Mouse (Mus musculus) cerebellum, adult 11-12 months (tissue): ENCODE measurements around the gene Sept11.

Experiments used
- DNase-seq: peaks from one replicate; pipeline ENCODE4 v3.0.0; 2022

Sept11 gene

DNA sequence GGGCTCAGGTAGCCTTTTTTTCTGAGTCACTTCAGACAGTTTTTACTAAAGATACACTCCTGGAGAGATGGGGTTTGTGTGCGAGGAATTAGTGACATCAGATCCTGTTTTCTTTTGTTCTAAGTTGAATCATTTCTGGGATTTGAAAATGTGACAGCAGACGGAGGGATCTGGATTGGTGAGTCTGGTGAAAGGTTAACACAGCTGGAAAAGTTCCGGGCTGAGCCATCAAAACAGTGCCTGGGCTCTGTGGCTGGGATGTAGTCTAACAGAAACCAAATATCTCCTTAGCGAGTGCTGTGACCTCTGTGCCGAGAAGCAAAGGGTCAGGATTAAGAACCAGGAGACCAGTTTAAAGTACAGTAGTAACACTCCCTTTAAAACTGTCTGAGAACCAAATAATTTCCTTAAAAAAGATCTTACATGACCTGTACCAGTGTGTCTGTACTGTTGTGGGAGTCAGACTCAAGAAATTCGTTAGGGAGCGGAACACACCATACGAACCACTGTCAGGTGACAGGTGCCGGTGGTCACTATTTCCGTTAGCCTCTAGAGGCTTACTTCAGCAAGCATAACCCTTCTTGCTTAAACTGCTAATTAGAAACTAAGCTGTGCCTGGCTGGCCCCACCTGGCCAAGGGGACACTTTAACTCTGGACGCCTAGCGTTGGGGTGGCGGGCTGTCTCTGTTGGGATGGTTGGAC lies 4.1 kb downstream of the Sept11 start:
- no peak for DNase-seq

DNA sequence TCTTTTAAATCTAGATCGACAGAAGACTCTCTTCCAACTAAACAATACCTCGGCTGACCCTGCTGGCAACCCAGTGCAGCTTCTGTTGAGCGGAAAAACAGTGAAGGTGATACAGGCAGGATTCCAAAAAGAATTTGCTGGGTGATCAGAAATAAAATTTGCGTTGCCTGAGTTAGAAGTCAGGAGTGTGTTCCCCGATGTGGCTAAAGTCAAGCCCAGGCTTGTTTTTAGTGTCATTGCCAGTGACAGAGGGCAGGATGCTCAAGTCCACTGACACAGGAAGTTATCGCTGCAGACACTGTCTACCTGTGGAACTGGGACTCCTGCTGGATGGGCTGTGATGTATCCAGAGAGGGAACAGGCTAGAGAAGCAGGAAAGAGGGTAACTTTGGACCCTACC lies 5.0 kb downstream of the Sept11 start:
- no peak for DNase-seq

DNA sequence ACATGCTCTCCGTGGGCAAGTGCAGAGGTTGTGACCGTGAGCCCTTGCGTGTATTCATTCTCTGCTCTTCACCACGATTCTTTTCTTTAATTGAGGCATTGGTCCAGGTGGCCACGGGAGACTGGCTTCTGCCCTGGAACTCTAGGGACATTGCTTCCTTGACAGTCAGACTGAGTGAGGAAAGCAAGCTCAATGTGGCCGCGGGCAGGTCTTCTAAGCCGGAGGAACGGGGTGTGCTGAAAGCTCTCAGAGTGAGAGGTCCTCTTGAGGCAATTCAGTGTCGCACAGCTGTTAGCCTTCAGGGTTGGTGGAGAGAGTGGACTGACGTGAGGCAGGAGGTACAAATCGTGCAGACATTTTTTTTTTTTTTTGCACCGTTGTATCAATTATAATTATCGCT lies 5.6 kb downstream of the Sept11 start:
- DNase-seq: no peak

DNA sequence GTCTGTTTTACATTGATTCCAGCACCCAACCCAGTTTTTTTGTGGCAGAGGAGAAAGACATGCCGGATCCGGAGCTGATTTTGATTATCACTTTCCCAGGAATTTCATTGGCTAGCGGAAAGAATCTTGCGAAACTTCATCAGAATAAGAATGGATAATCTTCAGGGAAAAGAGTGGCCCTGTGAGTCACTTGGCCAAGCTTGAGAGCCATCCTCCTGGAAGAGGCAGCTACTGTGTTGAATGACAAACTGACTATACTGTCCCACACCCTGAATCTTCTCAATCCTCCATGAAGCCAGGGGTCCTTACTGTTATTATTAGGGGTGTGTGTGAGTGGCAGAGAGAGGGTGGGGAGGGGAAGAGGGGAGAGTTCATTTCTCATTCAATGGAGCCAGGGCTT lies 7.7 kb downstream of the Sept11 start:
- DNase-seq: no peak

DNA sequence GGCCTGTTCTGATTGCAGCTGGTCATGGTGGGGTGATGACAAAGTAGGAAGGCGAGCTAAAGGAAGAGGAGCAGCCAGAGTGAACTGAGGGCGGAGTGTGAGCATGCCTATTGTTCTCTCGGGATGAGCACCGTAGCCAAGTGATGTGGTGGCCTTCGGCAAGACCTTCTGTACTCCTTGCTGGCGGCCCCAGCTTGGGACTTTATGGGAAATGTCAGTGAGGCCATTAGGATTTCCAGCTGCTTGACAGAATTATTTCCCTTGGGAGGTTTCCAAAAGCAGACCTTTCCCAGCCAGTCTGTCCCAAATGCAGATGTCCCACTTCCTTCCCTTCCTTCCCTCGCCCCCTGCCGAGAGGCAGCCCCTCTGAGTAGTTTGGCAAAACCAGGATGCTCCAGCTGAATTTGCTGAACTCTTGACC lies 8.1 kb downstream of the Sept11 start:
- no peak for DNase-seq

DNA sequence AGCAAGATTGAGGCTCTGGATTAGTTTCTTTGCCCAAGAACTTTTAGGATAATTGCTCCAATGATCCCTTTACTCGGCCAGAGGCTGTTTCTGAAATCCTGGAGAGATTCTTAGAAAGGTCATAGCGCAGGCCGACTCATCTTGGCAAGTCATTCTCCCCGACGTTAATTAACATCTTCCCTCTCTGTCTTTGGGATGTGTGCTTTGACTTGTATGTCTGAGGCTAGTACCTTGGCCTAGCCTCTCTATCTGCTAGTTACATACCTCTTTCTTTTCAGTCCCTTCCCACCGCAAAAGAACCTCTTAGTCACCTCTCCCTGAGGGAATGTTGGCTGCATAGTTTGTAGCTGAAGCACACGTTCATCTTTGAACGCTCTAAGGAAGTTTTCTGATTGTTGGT lies 10.4 kb downstream of the Sept11 start:
- DNase-seq: no peak

DNA sequence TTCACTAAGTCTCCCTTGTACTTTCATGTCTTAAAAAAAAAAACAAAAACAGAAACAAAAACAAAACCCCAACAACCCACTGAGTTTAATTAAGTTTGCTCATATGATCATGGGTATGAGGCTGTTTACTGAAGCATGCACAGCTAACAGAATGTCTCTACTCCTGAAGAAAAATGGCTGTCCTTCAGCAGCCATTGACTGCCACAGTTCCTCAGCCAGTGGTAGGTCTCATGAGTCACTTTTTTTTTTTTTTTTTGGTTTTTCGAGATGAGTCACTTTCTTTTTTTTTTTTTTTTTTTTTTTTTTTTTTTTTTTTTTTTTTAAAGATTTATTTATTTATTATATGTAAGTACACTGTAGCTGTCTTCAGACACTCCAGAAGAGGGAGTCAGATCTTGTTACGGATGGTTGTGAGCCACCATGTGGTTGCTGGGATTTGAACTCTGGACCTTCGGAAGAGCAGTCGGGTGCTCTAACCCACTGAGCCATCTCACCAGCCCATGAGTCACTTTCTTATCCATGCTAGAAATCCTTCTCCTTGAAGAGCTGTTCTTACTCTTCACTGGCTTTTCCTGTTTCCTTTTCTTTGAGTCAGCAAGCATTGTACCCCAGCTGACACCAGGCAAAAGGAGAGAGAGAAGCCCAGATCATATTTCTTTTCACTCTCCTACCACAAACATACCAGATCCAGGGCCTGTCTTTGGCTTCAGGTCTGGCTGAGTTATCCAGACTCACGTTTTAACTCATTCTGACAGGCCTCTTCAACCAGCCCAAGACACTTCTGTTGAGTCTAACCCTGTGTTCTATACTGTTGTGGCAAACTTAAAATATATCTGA lies 12.0 kb downstream of the Sept11 start:
- no peak for DNase-seq

DNA sequence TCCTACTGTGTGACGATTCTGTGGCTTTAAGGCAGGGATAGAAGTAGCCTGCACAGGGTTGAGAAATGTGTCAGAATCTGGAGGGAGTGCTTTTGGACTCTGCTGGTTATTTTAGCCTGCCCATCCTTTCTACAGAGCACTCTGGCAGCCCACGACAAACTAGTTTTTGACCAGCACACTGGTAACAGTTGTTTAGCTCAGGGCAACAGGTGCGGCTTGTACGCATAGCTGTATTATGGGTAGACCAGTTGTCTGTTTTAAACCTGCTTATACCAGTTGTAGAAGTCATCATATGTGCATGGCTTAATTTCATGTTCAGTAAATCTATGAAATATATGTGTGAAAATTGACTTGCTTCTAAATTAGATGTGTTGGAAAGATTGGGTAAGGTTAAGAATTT lies 12.8 kb downstream of the Sept11 start:
- no peak for DNase-seq

DNA sequence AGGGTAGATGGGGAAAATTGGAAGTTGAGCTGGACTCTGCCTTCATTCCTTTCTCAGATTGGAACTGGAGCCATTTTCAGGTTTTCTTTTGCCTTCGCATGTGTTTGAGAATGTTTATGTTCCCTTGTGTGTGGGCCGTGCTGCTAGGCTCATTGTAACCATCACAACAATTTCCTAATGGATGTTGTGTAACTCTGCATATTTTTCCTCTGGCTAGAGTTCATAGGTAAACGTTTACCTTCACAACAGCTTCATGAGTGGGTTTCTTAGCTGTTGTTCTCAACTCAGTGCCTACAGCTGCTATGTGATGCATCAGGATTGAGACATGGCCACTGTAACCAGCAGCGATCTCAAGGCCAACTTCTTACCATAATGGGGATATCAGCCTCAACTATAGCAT lies 15.5 kb downstream of the Sept11 start:
- no peak for DNase-seq

DNA sequence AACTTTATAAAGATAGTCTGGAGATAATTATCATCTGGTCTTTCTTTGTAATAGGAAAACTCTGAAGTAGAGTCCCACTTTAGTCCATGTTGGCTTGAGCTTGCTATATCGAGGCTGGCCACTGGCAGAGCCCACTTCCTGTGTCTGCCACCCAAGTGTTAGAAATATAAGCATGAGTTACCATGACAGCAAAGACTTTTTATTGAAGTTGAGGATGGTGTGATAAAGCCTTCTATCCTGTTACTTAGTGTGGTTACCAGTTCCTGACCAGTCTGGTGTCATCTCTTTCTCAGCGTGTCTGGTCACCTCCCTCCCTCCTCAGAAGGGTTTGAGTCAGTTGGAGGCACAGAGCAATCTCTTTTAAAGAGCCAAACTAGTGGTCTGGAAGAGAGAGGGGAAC lies 16.3 kb downstream of the Sept11 start:
- DNase-seq: no peak

DNA sequence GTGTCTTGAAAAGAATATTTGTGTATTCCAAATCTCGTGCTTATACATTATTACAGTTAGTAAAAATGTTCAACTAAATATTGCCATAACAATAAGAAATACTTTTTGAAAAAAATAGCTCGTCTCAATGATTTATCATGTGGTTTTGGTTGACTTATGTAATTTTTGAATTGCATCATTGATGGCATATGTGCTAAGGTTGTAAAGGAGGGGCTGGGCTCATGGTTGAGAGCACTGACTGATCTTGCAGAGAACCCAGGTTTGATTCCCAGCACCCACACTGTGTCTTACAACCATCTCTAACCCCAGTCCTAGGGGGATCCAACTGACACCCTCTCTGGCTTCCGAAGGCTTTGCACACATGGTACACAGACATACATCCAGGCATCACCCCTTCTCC lies 19.1 kb downstream of the Sept11 start:
- no peak for DNase-seq

DNA sequence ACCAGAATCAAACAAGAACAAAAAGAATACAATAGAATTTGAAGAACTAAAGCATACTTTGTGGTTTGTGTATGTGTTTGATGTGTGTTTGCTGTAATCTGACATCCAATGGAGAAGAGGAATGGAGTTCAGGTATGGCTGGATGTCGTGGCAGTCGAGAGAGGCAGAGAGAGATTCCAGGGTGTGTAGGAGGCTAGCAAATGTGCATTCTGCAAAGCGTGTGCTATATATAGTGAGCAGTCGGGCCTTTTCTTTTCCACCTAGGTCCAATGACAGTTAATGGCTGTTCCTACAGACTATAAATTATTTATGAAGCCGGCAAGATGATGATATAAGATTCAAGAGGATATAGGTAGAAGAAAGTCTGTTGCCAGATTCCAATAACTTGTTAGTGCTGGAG lies 20.3 kb downstream of the Sept11 start:
- no peak for DNase-seq

DNA sequence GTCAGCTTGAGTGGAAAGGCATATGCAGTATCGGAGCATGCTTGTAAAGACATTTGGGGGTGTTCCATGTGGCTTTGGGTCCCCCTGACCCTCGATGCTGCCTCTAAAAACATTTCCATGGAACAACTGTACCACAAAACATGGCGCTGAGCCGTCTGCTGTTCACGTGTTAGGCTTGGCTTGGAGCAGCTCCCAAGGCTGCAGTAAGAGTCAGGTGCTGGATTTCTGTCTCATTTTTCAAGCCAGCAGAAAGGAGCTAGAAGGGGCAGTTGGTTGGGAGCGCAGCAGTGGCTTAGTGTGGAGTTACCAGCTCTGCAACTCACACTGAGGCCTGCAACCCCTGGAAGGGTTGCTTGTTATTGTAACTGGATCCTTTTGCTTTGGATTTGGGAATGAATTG lies 21.3 kb downstream of the Sept11 start:
- no peak for DNase-seq

DNA sequence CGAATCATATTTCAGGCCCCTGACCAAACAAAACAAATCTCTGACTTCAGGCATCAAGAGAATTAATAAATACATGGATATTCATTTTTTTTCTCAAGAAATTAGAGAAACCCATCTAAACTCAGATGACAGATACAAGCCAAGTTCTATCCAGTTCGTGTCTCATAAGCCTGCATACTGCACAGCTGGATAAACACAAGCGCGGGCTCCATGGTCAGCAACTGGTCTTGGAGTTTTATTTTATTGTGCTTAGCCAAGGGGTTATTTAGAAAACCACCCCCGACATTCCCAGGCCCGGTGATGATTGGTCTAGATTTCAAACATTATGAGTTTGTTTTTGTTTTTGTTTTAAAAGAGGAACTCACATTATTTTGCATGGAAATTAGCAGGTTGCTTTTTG lies 21.8 kb downstream of the Sept11 start:
- no peak for DNase-seq

DNA sequence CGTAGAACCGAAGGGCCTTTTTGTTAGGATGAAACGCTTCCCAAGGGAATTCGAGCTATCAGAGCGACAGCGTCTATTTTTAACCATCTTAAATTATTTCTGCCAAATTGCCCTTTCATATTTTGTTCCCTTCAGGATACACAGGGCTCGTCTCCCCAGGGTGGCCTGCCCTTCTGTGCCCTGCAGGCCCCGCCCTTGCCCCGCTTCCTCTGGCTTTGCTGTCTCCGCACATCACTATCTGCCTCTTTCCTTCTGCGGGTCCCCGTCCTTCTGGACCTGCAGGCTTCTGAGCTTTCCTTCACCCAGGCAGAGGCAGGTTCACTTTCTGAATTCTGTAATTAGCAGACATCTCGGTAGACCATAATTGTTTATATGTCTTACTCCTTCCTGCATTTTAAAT lies 22.6 kb downstream of the Sept11 start:
- DNase-seq: no peak

DNA sequence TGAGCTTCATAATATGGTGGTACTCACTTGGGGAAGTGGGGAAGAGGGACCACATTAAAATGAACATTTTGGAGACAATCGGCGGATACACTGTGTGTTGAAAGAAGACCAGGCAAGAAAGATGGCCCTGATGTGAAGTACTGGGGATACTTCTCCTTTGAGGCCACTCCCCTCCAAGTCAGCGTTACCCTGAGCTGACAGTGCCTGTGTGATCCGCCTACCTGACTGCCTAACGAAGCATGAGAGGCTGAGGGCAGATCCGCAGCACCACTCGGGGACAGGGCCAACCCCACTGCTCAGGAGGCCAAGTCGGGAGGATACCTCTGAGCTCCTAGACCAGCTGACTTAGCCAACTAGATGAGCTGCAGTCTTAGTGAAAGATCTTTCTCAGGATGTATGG lies 24.4 kb downstream of the Sept11 start:
- no peak for DNase-seq

DNA sequence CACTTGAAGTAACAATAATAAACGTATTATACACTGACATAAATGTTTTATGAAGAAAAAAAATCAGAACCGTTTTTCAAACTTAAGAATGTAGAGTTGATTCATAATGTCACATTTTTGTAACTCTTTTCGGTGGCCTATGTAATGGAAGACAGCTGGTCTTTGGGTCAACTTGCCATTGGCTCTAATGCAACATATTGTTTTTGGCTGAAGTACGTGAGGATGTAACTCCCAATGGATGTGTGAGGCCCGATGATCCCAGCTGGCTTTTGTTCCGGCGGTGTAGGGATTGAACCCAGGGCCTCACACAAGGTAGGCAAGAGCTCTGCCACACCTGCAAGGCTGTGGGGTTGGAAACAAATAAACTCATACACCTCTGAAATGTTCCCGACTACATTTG lies 28.4 kb downstream of the Sept11 start:
- DNase-seq: no peak

DNA sequence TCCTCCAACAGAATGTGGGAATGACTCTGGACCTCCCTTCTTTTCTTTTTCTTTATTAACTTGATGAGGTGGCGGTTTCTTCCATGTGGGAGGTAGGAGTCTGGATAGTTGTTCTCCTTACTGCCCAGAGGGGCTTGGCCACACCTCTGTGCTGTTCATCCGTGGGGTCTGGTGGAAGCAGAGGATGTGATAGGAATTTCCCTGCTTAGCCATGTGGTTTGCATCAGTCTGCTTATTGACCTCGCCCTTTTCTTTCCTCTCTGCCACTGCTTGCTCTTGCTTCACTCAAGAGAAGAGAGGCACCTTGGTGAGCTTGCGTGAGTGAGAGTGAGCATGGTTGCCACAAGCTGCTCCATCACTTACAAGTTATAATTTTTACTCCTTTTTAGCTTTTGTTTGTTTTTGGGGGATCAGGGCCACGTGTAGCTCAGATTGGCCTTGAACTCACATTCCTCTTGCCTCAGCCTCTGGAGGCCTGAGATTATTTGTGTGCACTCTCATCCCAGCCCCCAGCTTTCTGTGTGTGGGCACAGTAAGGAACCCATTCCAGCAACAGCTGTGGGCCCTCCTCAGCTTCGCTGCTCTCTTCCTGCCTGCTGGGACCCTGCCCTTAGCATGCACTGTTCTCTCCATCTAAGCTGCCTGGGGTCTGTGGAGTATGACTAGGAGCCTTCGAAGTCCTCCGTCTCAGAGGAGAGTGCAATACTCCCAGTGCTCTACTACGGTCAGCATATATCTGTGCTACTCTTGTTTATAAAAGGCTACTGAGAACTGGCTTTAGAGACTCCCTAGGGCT lies 31.0 kb downstream of the Sept11 start:
- no peak for DNase-seq

DNA sequence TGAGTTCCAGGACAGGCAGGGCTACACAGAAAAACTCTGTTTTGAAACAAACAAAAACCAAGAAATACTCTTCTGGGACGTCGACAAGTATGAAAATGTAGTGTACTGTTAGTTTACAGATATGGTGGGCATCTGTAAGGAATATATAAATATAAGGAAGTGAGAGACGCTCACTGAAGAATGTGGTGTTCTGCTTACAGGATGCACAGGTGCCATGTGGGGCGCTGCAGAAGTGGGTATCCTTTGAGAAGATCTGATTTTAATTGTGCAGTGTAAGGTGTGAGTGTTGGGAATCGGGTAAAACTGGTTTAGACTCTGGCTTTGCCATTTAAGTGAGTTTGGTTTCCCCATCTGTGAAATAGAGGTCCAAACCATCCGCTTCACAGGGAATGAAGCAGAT lies 32.1 kb downstream of the Sept11 start:
- no peak for DNase-seq

DNA sequence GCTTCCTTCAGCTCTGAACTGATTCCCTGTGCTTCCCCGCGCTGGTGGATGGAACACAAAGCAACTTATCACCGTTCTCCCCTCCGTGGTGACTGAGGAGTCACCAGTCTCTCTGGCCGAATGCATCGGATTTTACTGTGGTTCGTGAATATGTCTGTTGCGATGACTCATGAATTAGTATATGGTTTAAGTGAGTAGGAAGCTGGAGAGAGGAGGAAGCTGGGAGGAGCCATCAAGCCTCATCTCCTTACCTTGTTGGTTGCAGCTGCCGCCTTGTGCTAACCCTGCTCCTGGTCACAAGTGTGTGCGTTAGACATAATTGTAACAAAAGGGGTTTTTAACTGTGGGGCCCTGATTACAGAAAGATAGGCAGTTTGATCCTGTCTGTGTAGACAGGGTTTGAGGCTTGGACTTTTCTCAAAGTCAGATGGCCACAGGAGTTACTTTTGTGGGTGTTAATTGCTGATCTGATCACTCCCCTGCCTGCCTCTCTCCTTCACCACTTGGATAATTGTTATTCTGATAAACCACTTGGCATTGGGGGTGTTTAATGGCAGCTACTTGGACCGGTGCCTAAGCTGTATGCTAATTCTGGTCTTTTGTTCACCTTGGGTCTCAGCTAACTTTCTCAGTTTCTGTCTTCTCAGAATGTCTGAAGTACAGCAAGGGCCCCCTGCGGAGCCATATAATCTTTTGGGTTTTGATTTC lies 33.1 kb downstream of the Sept11 start:
- no peak for DNase-seq

DNA sequence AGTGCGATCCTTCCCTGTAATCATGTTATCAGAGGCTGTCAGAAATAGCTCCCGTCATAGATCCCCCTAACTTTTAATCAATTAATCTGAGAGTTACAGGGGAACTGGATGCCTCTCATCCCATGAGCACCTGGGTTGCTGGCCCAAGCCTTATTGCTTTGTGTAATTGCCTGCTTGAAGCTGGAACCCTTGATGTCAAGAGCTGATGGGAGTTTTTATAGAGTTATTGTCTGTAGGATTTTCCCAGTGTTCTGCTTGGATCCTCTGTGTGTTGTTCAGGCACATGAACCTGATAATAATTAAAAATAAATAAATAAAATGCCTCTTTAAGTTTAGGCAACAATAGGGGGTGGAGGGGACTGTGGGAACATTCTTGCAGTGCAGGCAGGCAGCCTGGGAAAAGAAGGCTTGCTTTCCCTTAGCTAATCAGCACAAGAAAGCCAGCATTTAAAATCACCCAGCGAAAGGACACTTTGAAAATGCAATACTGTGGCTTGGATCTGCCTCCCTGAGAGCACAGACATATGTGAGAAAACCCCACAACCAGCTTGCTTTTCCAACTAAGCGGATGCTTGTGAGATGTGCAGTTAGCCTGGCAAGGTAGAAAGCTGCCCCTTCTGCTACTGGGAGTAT lies 33.8 kb downstream of the Sept11 start:
- DNase-seq: no peak

DNA sequence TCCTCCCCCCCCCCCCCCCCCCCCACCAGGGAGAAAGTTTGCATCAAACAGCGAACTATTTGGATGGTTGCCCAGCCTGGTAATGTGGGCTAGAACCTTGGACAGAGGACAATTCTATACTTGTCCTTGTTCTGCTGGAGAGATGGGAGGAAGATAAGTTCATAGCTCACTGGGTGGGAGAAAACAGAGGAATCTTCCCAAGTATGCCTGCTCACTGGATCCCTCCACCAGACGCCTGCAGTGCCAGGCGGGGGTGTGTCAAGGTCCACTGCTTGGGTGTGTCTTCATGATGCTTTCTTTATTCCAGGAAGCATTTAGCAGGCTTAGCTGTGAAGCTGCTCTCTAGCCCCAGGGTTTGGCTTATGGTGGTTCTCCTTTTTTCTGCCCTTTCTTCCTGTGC lies 34.5 kb downstream of the Sept11 start:
- DNase-seq: no peak

DNA sequence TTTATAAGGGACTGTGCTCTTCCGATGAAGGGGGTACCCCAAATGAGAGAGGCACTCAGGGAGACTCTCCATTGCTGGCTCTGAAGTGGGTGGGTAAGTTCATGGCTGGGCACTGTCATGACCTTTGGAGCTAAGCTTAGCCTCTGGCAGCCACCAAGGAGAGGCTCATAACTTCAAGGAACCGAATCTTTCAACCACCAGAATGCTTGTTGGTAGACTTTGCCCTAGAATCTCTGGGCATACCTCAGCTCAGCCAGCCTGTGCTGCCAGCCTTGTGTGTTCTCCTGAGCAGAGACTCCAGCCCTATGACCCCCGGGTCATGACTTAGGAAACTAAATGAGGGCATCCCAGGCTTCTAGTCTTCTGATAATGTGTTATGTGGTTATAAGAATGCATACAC lies 35.5 kb downstream of the Sept11 start:
- no peak for DNase-seq
